Mouse (Mus musculus) limb, embryonic 11.5 days (tissue): ENCODE results near the gene Catsper4. TPM values are rescaled to one million over a fixed set of nuclear protein-coding genes. Genes with fewer than 3 reads are reported as not detected.

Source experiments
- ATAC-seq: fragments of 200-750 bp; cut with Nextera tagmentation; 2 replicates; pipeline ENCODE4 v1.8.0; 2017; ENCODE audit warnings: low read depth; ENCODE audit not compliant: insufficient number of reproducible peaks, low FRiP score, low TSS enrichment
- DNase-seq: peaks from one replicate; pipeline ENCODE4 v3.0.0-alpha.2; 2015; ENCODE audit warnings: low spot score
- H3K27ac ChIP-seq: fragments of 300-500 bp; sonication (generic); replicated peaks from 2 replicates; pipeline ENCODE4 v1.5.1; 2014; ENCODE audit warnings: low read depth, mild to moderate bottlenecking, low read length
- H3K27me3 ChIP-seq: fragments of 300-500 bp; sonication (generic); 2 replicates; pipeline ENCODE4 v1.6.1; 2014; ENCODE audit warnings: mild to moderate bottlenecking, low read length, mixed read lengths; ENCODE audit not compliant: control insufficient read depth, insufficient read depth
- H3K36me3 ChIP-seq: fragments of 300-500 bp; sonication (generic); 2 replicates; pipeline ENCODE4 v1.6.1; 2014; ENCODE audit warnings: mild to moderate bottlenecking, low read length, moderate library complexity, mixed read lengths; ENCODE audit not compliant: control insufficient read depth, insufficient read depth
- H3K4me1 ChIP-seq: fragments of 300-500 bp; sonication (generic); 2 replicates; pipeline ENCODE4 v1.6.1; 2014; ENCODE audit warnings: low read length, mixed read lengths; ENCODE audit not compliant: control insufficient read depth, insufficient read depth
- H3K4me2 ChIP-seq: fragments of 300-500 bp; sonication (generic); 2 replicates; pipeline ENCODE4 v1.6.1; 2014; ENCODE audit warnings: low read depth, mild to moderate bottlenecking, moderate library complexity; ENCODE audit not compliant: severe bottlenecking
- H3K4me3 ChIP-seq: fragments of 300-500 bp; sonication (generic); 2 replicates; pipeline ENCODE4 v1.5.1; 2014; ENCODE audit warnings: low read depth, low read length
- H3K9ac ChIP-seq: fragments of 300-500 bp; sonication (generic); 2 replicates; pipeline ENCODE4 v1.6.1; 2014; ENCODE audit warnings: mild to moderate bottlenecking, low read length
- H3K9me3 ChIP-seq: fragments of 300-500 bp; sonication (generic); 2 replicates; pipeline ENCODE4 v1.6.1; 2016; ENCODE audit warnings: low read length; ENCODE audit not compliant: control insufficient read depth
- WGBS: fragments of 180-500 bp; shearing (Covaris S2); extraction: QIAGEN DNeasy Blood & Tissue Kit; methylation state at CpG from one replicate; pipeline ENCODE4 v1.1.7; 2014; 5-methylcytosine and 5-hydroxymethylcytosine counted together
- polyA plus RNA-seq: library from polyadenylated mRNA; unstranded; fragments of >200 nt; fragmentation: Nextera tagmentation; extraction: Ambion mirVana; gene quantifications from 2 replicates; pipeline ENCODE4 v1.2.1, GENCODE M21; 2014

The Catsper4 gene
- polyA plus RNA-seq, 1 experiment from 2014 or later, result not detected

DNA sequence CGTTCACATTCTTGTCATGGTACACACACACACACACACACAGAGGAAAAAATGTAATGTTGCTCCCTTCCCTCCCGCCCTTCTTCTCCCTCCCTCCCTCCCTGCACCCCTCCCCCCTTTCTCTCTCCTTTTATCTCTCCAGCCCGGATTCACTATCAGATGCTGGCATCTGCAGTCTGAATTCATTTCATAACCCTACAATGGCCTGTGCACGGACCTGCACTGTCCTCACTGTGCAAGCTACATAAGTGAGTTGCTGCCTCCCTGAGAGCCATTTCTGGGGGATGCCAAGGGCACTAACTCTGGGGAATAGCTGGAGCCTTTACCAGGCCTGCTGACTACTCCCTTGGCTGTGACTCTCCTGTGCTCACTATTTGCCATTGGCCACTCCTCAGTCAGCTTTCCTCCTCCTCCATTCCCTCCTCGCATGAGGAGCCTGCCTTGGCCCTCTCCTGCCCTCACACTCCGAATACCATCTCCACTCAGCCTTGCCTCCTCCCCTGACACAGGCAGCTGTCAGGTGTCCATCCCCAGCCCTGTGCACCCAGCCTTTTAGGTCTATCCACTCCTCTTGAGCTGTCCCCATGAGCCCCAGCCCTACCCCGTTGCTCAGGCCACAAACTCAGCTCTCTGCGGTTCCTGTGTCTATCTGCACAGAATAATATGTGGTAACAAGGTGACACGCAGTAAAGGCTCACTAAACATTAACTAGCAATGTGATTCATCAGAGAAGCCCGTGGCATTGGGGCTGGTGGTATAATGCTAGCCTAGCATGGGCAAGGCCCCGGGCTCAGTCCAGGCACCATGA is 4.2 kb downstream of the Catsper4 start:
- no peak overlapping the region for H3K4me2 ChIP-seq

DNA sequence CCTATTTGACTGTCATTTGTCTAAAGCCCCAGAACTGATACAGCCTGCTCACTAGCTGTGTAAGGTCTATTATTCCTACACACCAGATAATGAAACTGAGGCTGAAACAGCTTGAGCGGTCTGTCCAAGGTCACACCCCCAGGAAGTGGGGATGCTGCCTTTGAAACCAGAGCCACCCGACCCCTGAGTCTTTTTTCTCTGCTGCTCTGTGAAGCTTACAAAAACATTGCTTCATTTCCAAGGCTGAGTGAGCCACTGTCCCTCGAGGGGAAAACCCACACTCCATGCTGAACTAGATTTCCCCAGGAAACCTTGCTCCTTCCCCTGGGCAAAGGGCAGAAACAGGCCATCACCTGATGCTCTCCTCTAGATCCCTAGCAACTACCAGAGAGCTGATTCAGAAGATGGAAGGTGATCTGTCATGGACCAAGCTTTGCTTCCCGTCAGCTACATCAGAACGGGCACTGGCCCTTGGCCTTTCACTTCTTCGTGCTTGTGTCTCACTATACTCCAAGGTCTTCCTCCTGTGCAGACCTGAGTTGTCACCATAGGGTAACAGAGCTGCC is 20.6 kb downstream of the Catsper4 start:
- no peak overlapping the region for H3K4me3 ChIP-seq
- no peaks in the 10 kb centered on the region for H3K27me3 ChIP-seq
- H3K4me2 ChIP-seq, result no peak overlapping the region
- no peak overlapping the region for H3K27ac ChIP-seq
- 0 out of 2 replicates have a peak, but pooled peaks cover 2% of the 10 kb centered on the region for H3K4me1 ChIP-seq
- no peaks in the 10 kb centered on the region for H3K36me3 ChIP-seq
- no peak for DNase-seq
- WGBS, result 56% methylated on average over 6 of the region's 6 CpGs
- no peak overlapping the region for H3K9ac ChIP-seq
- no peaks in the 10 kb centered on the region for H3K9me3 ChIP-seq
- no peak for ATAC-seq

More for the DNA sequence above, 4.2 kb downstream of the Catsper4 start:
- no peak for DNase-seq
- no peak overlapping the region for H3K9ac ChIP-seq
- H3K4me1 ChIP-seq, result no peaks in the 10 kb centered on the region
- no peaks in the 10 kb centered on the region for H3K9me3 ChIP-seq
- no peaks in the 10 kb centered on the region for H3K36me3 ChIP-seq
- no peak overlapping the region for H3K4me3 ChIP-seq
- no peaks in the 10 kb centered on the region for H3K27me3 ChIP-seq
- ATAC-seq, result no peak
- H3K27ac ChIP-seq, result no peak overlapping the region
- WGBS, result 67% methylated on average over 11 of the region's 11 CpGs

DNA sequence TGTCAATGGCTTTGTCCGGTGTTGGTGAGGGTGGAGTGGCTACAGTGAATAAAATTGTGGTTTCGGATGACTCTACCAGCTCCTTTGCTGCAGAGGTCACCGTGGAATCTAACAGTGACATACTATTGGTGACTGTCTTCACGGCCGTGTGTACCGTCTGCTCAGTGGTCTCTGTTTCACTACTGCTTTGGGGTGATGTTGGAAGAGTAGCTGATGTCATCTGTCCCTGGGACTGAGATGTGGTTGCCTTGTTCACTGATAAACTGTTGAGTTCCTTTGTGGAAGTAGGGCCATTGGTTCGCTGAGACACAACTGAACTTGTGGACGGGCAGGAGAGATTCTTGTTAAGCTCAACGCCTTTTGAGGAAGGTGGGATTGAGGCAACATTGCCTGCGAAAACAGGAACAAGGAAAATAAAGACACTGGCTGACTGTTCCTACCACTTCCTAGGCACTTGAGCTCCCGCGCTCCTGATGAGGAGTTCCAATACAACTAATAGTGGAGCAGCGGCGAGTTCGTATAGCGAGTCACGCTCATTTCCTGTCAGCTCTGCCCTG is 23.8 kb downstream of the Catsper4 start:
- WGBS, result 83% methylated on average over 17 of the region's 17 CpGs
- H3K27me3 ChIP-seq, result no peaks in the 10 kb centered on the region

DNA sequence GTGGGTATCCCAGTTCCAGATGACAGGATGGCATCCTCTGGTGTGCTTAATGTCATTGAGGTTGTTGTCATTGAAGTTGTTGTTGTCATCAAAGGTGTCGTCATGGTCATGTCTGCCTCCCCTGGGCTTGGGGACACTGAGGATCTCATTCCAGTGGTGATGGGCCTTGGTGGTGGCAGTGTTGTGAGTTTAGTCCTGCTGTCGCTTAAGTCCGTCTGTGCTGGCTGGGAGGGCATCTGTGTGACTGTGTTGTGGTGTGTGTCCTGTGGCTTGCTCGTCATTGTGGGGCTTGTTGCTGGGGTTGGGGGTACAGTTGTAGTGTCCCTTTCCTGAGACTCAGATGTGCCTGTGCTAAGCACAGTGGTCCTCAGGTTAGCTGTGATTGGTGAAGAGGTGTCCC is 24.3 kb downstream of the Catsper4 start, which contains the start of gene Gm7534:
Gm7534 (minus strand) TSS at position 101 of the 400 bp plus-strand sequence.
- H3K27ac ChIP-seq, result no peak within 1 kb of the TSS
- 82% methylated on average over 4 of the region's 4 CpGs for WGBS
- H3K9me3 ChIP-seq, result no peaks in the 10 kb centered on the region
- no peak within 1 kb of the TSS for H3K9ac ChIP-seq
- 0 out of 2 replicates have a peak, but pooled peaks cover 2% of the 10 kb centered on the region for H3K4me1 ChIP-seq
- H3K36me3 ChIP-seq, result no peaks in the 10 kb centered on the region
- ATAC-seq (no peak), DNase-seq (no peak)
- H3K4me3 ChIP-seq, result no peak within 1 kb of the TSS
- H3K4me2 ChIP-seq, result no peak within 1 kb of the TSS
- no peaks in the 10 kb centered on the region for H3K27me3 ChIP-seq

More for the DNA sequence above, 23.8 kb downstream of the Catsper4 start:
- Histone ChIP-seq H3K9ac (no peak overlapping the region), H3K27ac (no peak overlapping the region), H3K4me3 (no peak overlapping the region), H3K4me1 (0 out of 2 replicates have a peak, but pooled peaks cover 2% of the 10 kb centered on the region), H3K36me3 (no peaks in the 10 kb centered on the region), H3K9me3 (no peaks in the 10 kb centered on the region), H3K4me2 (no peak overlapping the region)
- ATAC-seq (no peak), DNase-seq (no peak)

DNA sequence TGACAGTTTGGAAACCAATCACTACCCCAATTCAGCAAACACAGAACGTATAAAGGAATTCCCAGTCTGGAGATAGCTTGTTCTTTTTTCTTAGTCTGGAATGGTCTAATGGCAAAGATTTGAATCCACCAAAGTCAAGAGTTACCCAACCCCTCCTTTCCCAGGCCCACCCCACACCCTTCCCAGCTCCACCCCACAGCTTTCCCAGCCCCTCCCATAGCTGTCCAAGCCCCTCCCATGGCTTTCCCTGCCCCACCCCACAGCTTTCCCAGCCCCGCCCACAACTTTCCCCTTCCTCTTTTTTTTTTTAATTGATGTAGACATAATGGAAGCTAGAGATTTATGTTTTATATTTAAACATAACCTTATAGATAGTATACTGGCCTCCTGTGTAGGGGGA is 27.8 kb downstream of the Catsper4 start:
- H3K27me3 ChIP-seq, result no peaks in the 10 kb centered on the region
- H3K36me3 ChIP-seq, result no peaks in the 10 kb centered on the region
- no peak overlapping the region for H3K9ac ChIP-seq
- no peaks in the 10 kb centered on the region for H3K4me1 ChIP-seq
- H3K9me3 ChIP-seq, result no peaks in the 10 kb centered on the region
- no peak overlapping the region for H3K4me2 ChIP-seq
- DNase-seq (no peak), ATAC-seq (no peak)
- H3K4me3 ChIP-seq, result no peak overlapping the region
- WGBS, result 76% methylated on average over 2 of the region's 2 CpGs
- no peak overlapping the region for H3K27ac ChIP-seq

DNA sequence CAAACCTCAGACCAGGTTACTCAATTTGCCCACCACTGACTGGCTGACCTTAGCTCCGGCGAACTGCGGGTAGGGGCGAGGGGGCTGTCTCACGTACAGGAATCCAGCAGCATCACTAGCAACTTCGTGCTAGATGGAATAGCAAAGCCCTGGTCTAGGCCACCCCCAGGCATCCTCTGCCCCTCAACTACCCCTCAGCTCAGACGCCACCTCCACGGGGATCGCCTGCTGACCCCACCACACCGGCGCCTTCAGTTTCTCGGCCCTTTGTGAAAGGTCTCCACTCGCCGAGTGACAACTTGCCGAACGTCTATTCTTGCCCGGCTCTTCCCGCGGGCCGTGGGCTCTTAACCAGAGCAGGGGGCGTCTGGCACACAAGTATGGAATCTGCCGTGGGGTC is 40.9 kb downstream of the Catsper4 start:
- Histone ChIP-seq H3K9me3 (no peaks in the 10 kb centered on the region), H3K4me3 (peak overlapping the region; percentile 82), H3K36me3 (no peaks in the 10 kb centered on the region), H3K4me2 (peak overlapping the region; percentile 67), H3K9ac (peak overlapping the region; percentile 54), H3K27me3 (no peaks in the 10 kb centered on the region), H3K27ac (no peak overlapping the region), H3K4me1 (0 out of 2 replicates have a peak, but pooled peaks cover 6% of the 10 kb centered on the region)
- 0 out of 2 replicates have a peak, but pooled peaks have one; percentile 1 for ATAC-seq
- WGBS, result 2% methylated on average over 22 of the region's 22 CpGs
- no peak for DNase-seq

DNA sequence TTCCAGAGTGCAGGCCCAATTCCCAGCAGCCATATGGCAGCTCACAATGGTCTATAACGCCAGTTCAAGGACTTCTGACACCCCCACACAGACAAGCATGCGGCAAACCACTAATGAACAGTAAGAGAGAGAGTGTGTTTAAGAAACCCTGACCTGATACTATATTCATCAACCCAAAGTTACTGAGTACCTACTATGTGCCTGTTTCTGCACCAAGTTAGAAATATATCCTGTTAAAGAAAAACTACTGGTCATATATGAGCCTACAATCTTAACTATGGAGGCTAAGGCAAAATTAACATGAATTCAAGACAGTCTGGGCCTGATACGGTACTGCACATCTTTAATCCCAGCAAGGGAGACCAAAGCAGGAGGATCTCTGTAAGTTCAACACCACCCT is 41.6 kb downstream of the Catsper4 start:
- H3K4me1 ChIP-seq, result 0 out of 2 replicates have a peak, but pooled peaks cover 6% of the 10 kb centered on the region
- H3K36me3 ChIP-seq, result no peaks in the 10 kb centered on the region
- 0 out of 2 replicates have a peak overlapping the region, but pooled peaks have one; percentile 54 for H3K9ac ChIP-seq
- H3K27ac ChIP-seq, result no peak overlapping the region
- no peak for ATAC-seq
- WGBS, result 77% methylated on average over 3 of the region's 3 CpGs
- peak overlapping the region; percentile 82 for H3K4me3 ChIP-seq
- no peak for DNase-seq
- no peaks in the 10 kb centered on the region for H3K9me3 ChIP-seq
- H3K4me2 ChIP-seq, result peak overlapping the region; percentile 67
- H3K27me3 ChIP-seq, result no peaks in the 10 kb centered on the region

DNA sequence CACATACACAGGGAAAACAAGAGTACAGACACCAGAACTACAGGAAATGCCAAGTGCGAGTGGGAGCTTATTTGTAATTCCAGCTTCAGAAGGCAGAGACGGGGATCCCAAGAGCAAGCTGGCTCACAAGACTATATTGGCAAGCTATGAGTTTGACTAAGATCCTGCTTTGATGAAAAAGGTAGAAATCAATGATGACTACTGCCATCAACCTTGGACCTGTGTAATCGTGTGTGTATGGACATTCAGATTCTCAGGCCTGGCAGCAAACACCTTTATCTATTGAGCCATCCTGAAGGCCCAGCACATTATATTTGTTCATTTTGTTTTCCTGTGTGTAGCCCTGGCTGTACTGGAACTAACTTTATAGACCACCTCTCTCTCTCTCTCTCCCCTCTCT is 43.5 kb downstream of the Catsper4 start:
- Histone ChIP-seq H3K27ac (no peak overlapping the region), H3K9ac (no peak overlapping the region), H3K4me1 (0 out of 2 replicates have a peak, but pooled peaks cover 6% of the 10 kb centered on the region), H3K4me2 (no peak overlapping the region), H3K27me3 (no peaks in the 10 kb centered on the region), H3K4me3 (no peak overlapping the region), H3K9me3 (no peaks in the 10 kb centered on the region), H3K36me3 (no peaks in the 10 kb centered on the region)
- DNase-seq (no peak), ATAC-seq (no peak)
- 87% methylated on average over 3 of the region's 3 CpGs for WGBS
